Mouse (Mus musculus) kidney, adult 11 months (tissue): ENCODE measurements around the gene Lama5.
A peak's percentile ranks its signal among the peaks of the same experiment; 100 is the strongest.

Source experiments
- DNase-seq: peaks from one replicate; pipeline ENCODE4 v3.0.0; 2022

The Lama5 gene

GRCm38 (mm10) chr2:180222250-180222649 lies 3.4 kb downstream of the Lama5 start:
- DNase-seq = peak; percentile 55

- DNase-seq = peak; percentile 52
Observed at GRCm38 (mm10) chr2:180221051-180221450, 4.6 kb downstream of the Lama5 start.

GRCm38 (mm10) chr2:180220165-180220564 lies 5.5 kb downstream of the Lama5 start:
- peak; percentile 67 for DNase-seq

- no peak for DNase-seq
Observed at GRCm38 (mm10) chr2:180219145-180219943, 6.3 kb downstream of the Lama5 start.

- peak; percentile 72 for DNase-seq
Observed at GRCm38 (mm10) chr2:180218677-180219076, 7.0 kb downstream of the Lama5 start.

GRCm38 (mm10) chr2:180218241-180218640 lies 7.4 kb downstream of the Lama5 start:
- no peak for DNase-seq

- DNase-seq = peak; percentile 98
Observed at GRCm38 (mm10) chr2:180217587-180217986, 8.1 kb downstream of the Lama5 start.

GRCm38 (mm10) chr2:180216921-180217320 lies 8.7 kb downstream of the Lama5 start:
- no peak for DNase-seq

- peak; percentile 72 for DNase-seq
Observed at GRCm38 (mm10) chr2:180215951-180216350, 9.7 kb downstream of the Lama5 start.

GRCm38 (mm10) chr2:180215011-180215461 lies 10.6 kb downstream of the Lama5 start:
- DNase-seq = peak; percentile 73

GRCm38 (mm10) chr2:180214352-180214978 lies 11.2 kb downstream of the Lama5 start:
- DNase-seq = peak; percentile 84

- DNase-seq = no peak
Observed at GRCm38 (mm10) chr2:180212255-180212654, 13.4 kb downstream of the Lama5 start.

- no peak for DNase-seq
Observed at GRCm38 (mm10) chr2:180208976-180209375, 16.7 kb downstream of the Lama5 start.

GRCm38 (mm10) chr2:180207840-180208239 lies 17.8 kb downstream of the Lama5 start:
- peak; percentile 73 for DNase-seq

GRCm38 (mm10) chr2:180205956-180206280 lies 19.7 kb downstream of the Lama5 start:
- DNase-seq = no peak

GRCm38 (mm10) chr2:180205083-180205955 lies 20.3 kb downstream of the Lama5 start:
- no peak for DNase-seq

GRCm38 (mm10) chr2:180204501-180204900 lies 21.2 kb downstream of the Lama5 start:
- no peak for DNase-seq

- no peak for DNase-seq
Observed at GRCm38 (mm10) chr2:180202805-180203204, 22.9 kb downstream of the Lama5 start.

- no peak for DNase-seq
Observed at GRCm38 (mm10) chr2:180202263-180202662, 23.4 kb downstream of the Lama5 start.

GRCm38 (mm10) chr2:180201303-180201702 lies 24.4 kb downstream of the Lama5 start:
- DNase-seq = no peak

GRCm38 (mm10) chr2:180200681-180201080 lies 25.0 kb downstream of the Lama5 start:
- no peak for DNase-seq

GRCm38 (mm10) chr2:180198782-180199181 lies 26.9 kb downstream of the Lama5 start:
- DNase-seq = no peak

GRCm38 (mm10) chr2:180197323-180198037 lies 28.2 kb downstream of the Lama5 start:
- DNase-seq = no peak
